Mouse (Mus musculus): Measurements from ENCODE around the gene Jchain. TPM values are rescaled to one million over a fixed set of nuclear protein-coding genes. Genes with fewer than 3 reads are reported as not detected.
A peak's percentile ranks its signal among the peaks of the same experiment; 100 is the strongest.

Gene Jchain
- polyA plus RNA-seq, 1 experiment from 2014 or later = not detected

GRCm38 (mm10) chr5:88542651-88543282, 15.1 kb upstream of the Jchain start:
- no peak overlapping the region for H3K9ac ChIP-seq (ENCODE audit: low read depth, low read length)
- no peaks in the 10 kb centered on the region for H3K9me3 ChIP-seq (ENCODE audit: control insufficient read depth, low read length)
- WGBS = 58% methylated on average over 5 of the region's 5 CpGs
- ATAC-seq (ENCODE audit: low FRiP score, low TSS enrichment) = peak; percentile 75; the same call in 1 of the 2 replicates
- H3K4me3 ChIP-seq (ENCODE audit: low read length) = no peak overlapping the region
- no peaks in the 10 kb centered on the region for H3K4me1 ChIP-seq (ENCODE audit: control insufficient read depth, insufficient read depth, low read length)
- H3K4me2 ChIP-seq (replicated peaks; ENCODE audit: low read depth, low read length) = no peak overlapping the region
- H3K27ac ChIP-seq (ENCODE audit: low read depth, low read length) = no peak overlapping the region
- H3K27me3 ChIP-seq (ENCODE audit: control insufficient read depth, insufficient read depth, low read length) = no peaks in the 10 kb centered on the region
- no peaks in the 10 kb centered on the region for H3K36me3 ChIP-seq (ENCODE audit: control insufficient read depth, insufficient read depth, low read length)

- Histone ChIP-seq H3K4me2 (replicated peaks; ENCODE audit: low read depth, low read length) (no peak overlapping the region), H3K9me3 (ENCODE audit: control insufficient read depth, low read length) (no peaks in the 10 kb centered on the region), H3K4me3 (ENCODE audit: low read length) (no peak overlapping the region), H3K4me1 (ENCODE audit: control insufficient read depth, insufficient read depth, low read length) (no peaks in the 10 kb centered on the region), H3K36me3 (ENCODE audit: control insufficient read depth, insufficient read depth, low read length) (no peaks in the 10 kb centered on the region), H3K27me3 (ENCODE audit: control insufficient read depth, insufficient read depth, low read length) (no peaks in the 10 kb centered on the region), H3K27ac (ENCODE audit: low read depth, low read length) (no peak overlapping the region), H3K9ac (ENCODE audit: low read depth, low read length) (no peak overlapping the region)
- no peak for ATAC-seq (ENCODE audit: low FRiP score, low TSS enrichment)
Measured at GRCm38 (mm10) chr5:88540845-88541244, 13.2 kb upstream of the Jchain start.

GRCm38 (mm10) chr5:88534697-88535096, 7.0 kb upstream of the Jchain start:
- H3K9ac ChIP-seq (ENCODE audit: low read depth, low read length) = no peak overlapping the region
- no peaks in the 10 kb centered on the region for H3K36me3 ChIP-seq (ENCODE audit: control insufficient read depth, insufficient read depth, low read length)
- WGBS = 69% methylated on average over 3 of the region's 3 CpGs
- no peaks in the 10 kb centered on the region for H3K9me3 ChIP-seq (ENCODE audit: control insufficient read depth, low read length)
- no peaks in the 10 kb centered on the region for H3K4me1 ChIP-seq (ENCODE audit: control insufficient read depth, insufficient read depth, low read length)
- H3K27me3 ChIP-seq (ENCODE audit: control insufficient read depth, insufficient read depth, low read length) = no peaks in the 10 kb centered on the region
- no peak overlapping the region for H3K27ac ChIP-seq (ENCODE audit: low read depth, low read length)
- no peak overlapping the region for H3K4me2 ChIP-seq (replicated peaks; ENCODE audit: low read depth, low read length)
- no peak overlapping the region for H3K4me3 ChIP-seq (ENCODE audit: low read length)
- no peak for ATAC-seq (ENCODE audit: low FRiP score, low TSS enrichment)

- Histone ChIP-seq H3K9me3 (ENCODE audit: control insufficient read depth, low read length) (no peaks in the 10 kb centered on the region), H3K27ac (ENCODE audit: low read depth, low read length) (no peak overlapping the region), H3K4me1 (ENCODE audit: control insufficient read depth, insufficient read depth, low read length) (no peaks in the 10 kb centered on the region), H3K4me2 (replicated peaks; ENCODE audit: low read depth, low read length) (no peak overlapping the region), H3K36me3 (ENCODE audit: control insufficient read depth, insufficient read depth, low read length) (no peaks in the 10 kb centered on the region), H3K4me3 (ENCODE audit: low read length) (no peak overlapping the region), H3K27me3 (ENCODE audit: control insufficient read depth, insufficient read depth, low read length) (no peaks in the 10 kb centered on the region), H3K9ac (ENCODE audit: low read depth, low read length) (no peak overlapping the region)
- 76% methylated on average over 1 of the region's 1 CpGs for WGBS
- ATAC-seq (ENCODE audit: low FRiP score, low TSS enrichment) = no peak
Measured at GRCm38 (mm10) chr5:88530908-88531307, 3.2 kb upstream of the Jchain start.

GRCm38 (mm10) chr5:88519232-88519631, 8.5 kb downstream of the Jchain start:
- Histone ChIP-seq H3K4me2 (replicated peaks; ENCODE audit: low read depth, low read length) (no peak overlapping the region), H3K4me1 (ENCODE audit: control insufficient read depth, insufficient read depth, low read length) (no peaks in the 10 kb centered on the region), H3K9ac (ENCODE audit: low read depth, low read length) (no peak overlapping the region), H3K27ac (ENCODE audit: low read depth, low read length) (no peak overlapping the region), H3K27me3 (ENCODE audit: control insufficient read depth, insufficient read depth, low read length) (no peaks in the 10 kb centered on the region), H3K4me3 (ENCODE audit: low read length) (no peak overlapping the region), H3K36me3 (ENCODE audit: control insufficient read depth, insufficient read depth, low read length) (no peaks in the 10 kb centered on the region), H3K9me3 (ENCODE audit: control insufficient read depth, low read length) (no peaks in the 10 kb centered on the region)
- WGBS = 4% methylated on average over 2 of the region's 2 CpGs
- no peak for ATAC-seq (ENCODE audit: low FRiP score, low TSS enrichment)

- Histone ChIP-seq H3K27ac (ENCODE audit: low read depth, low read length) (no peak overlapping the region), H3K4me3 (ENCODE audit: low read length) (no peak overlapping the region), H3K4me1 (ENCODE audit: control insufficient read depth, insufficient read depth, low read length) (no peaks in the 10 kb centered on the region), H3K9me3 (ENCODE audit: control insufficient read depth, low read length) (no peaks in the 10 kb centered on the region), H3K27me3 (ENCODE audit: control insufficient read depth, insufficient read depth, low read length) (no peaks in the 10 kb centered on the region), H3K4me2 (replicated peaks; ENCODE audit: low read depth, low read length) (no peak overlapping the region), H3K9ac (ENCODE audit: low read depth, low read length) (no peak overlapping the region), H3K36me3 (ENCODE audit: control insufficient read depth, insufficient read depth, low read length) (no peaks in the 10 kb centered on the region)
- WGBS = 94% methylated on average over 1 of the region's 1 CpGs
- no peak for ATAC-seq (ENCODE audit: low FRiP score, low TSS enrichment)
Measured at GRCm38 (mm10) chr5:88508990-88509389, 18.7 kb downstream of the Jchain start.

- no peak for ATAC-seq (ENCODE audit: low FRiP score, low TSS enrichment)
- WGBS = 53% methylated on average over 1 of the region's 1 CpGs
- H3K4me3 ChIP-seq (ENCODE audit: low read length) = no peak overlapping the region
Measured at GRCm38 (mm10) chr5:88508555-88508954, 19.1 kb downstream of the Jchain start.

GRCm38 (mm10) chr5:88499781-88500180, 27.9 kb downstream of the Jchain start:
- Histone ChIP-seq H3K27ac (ENCODE audit: low read depth, low read length) (no peak overlapping the region), H3K27me3 (ENCODE audit: control insufficient read depth, insufficient read depth, low read length) (no peaks in the 10 kb centered on the region), H3K9me3 (ENCODE audit: control insufficient read depth, low read length) (no peaks in the 10 kb centered on the region), H3K4me3 (ENCODE audit: low read length) (no peak overlapping the region), H3K4me1 (ENCODE audit: control insufficient read depth, insufficient read depth, low read length) (no peaks in the 10 kb centered on the region), H3K36me3 (ENCODE audit: control insufficient read depth, insufficient read depth, low read length) (no peaks in the 10 kb centered on the region), H3K9ac (ENCODE audit: low read depth, low read length) (no peak overlapping the region), H3K4me2 (replicated peaks; ENCODE audit: low read depth, low read length) (no peak overlapping the region)
- 87% methylated on average over 3 of the region's 3 CpGs for WGBS
- ATAC-seq (ENCODE audit: low FRiP score, low TSS enrichment) = no peak

More at GRCm38 (mm10) chr5:88508555-88508954, 19.1 kb downstream of the Jchain start:
- no peaks in the 10 kb centered on the region for H3K36me3 ChIP-seq (ENCODE audit: control insufficient read depth, insufficient read depth, low read length)
- H3K27me3 ChIP-seq (ENCODE audit: control insufficient read depth, insufficient read depth, low read length) = no peaks in the 10 kb centered on the region
- H3K4me1 ChIP-seq (ENCODE audit: control insufficient read depth, insufficient read depth, low read length) = no peaks in the 10 kb centered on the region
- no peak overlapping the region for H3K4me2 ChIP-seq (replicated peaks; ENCODE audit: low read depth, low read length)
- H3K9ac ChIP-seq (ENCODE audit: low read depth, low read length) = no peak overlapping the region
- H3K27ac ChIP-seq (ENCODE audit: low read depth, low read length) = no peak overlapping the region
- H3K9me3 ChIP-seq (ENCODE audit: control insufficient read depth, low read length) = no peaks in the 10 kb centered on the region

- H3K4me1 ChIP-seq (ENCODE audit: control insufficient read depth, insufficient read depth, low read length) = no peaks in the 10 kb centered on the region
- 84% methylated on average over 5 of the region's 5 CpGs for WGBS
- no peaks in the 10 kb centered on the region for H3K27me3 ChIP-seq (ENCODE audit: control insufficient read depth, insufficient read depth, low read length)
- no peak for ATAC-seq (ENCODE audit: low FRiP score, low TSS enrichment)
- no peaks in the 10 kb centered on the region for H3K36me3 ChIP-seq (ENCODE audit: control insufficient read depth, insufficient read depth, low read length)
- no peak overlapping the region for H3K9ac ChIP-seq (ENCODE audit: low read depth, low read length)
- H3K4me2 ChIP-seq (replicated peaks; ENCODE audit: low read depth, low read length) = no peak overlapping the region
- H3K4me3 ChIP-seq (ENCODE audit: low read length) = no peak overlapping the region
- H3K9me3 ChIP-seq (ENCODE audit: control insufficient read depth, low read length) = no peaks in the 10 kb centered on the region
- H3K27ac ChIP-seq (ENCODE audit: low read depth, low read length) = no peak overlapping the region
Measured at GRCm38 (mm10) chr5:88491111-88491510, 36.6 kb downstream of the Jchain start.

Data from kidney, embryonic 14.5 days (tissue).